Mouse (Mus musculus) heart, adult 2 months (tissue): ENCODE data around the gene Gm21425. TPM values are rescaled to one million over a fixed set of nuclear protein-coding genes. Genes with fewer than 3 reads are reported as not detected.
"Not testable (repeated sequence)": the region's sequence is repeated elsewhere in the genome, so short reads cannot be mapped to it uniquely, and the experiment has no call there.

Experiments used
- DNase-seq, 2 experiments: peaks; one replicate each; pipeline ENCODE4 v3.0.0; 2021
- H3K27ac ChIP-seq: fragments of 200-600 bp; 2 replicates; pipeline ENCODE4 v1.8.1; 2022
- H3K27me3 ChIP-seq: fragments of 200-500 bp; 2 replicates; pipeline ENCODE4 v1.6.1; 2012; ENCODE audit warnings: mild to moderate bottlenecking, low read length, inconsistent platforms, mixed read lengths; ENCODE audit not compliant: control insufficient read depth, insufficient read depth
- H3K36me3 ChIP-seq: fragments of 200-500 bp; 2 replicates; pipeline ENCODE4 v1.6.1; 2012; ENCODE audit warnings: low read length, inconsistent platforms; ENCODE audit not compliant: control insufficient read depth, insufficient read depth
- H3K4me1 ChIP-seq: fragments of 200-500 bp; 2 replicates; pipeline ENCODE4 v1.6.1; 2011; ENCODE audit warnings: low read length; ENCODE audit not compliant: control insufficient read depth, insufficient read depth
- H3K4me3 ChIP-seq: fragments of 200-600 bp; 2 replicates; pipeline ENCODE4 v1.8.1; 2022
- H3K79me2 ChIP-seq: fragments of 200-500 bp; replicated peaks from 2 replicates; pipeline ENCODE4 v1.6.1; 2012; ENCODE audit warnings: mild to moderate bottlenecking, inconsistent platforms, low read length, moderate library complexity, mixed read lengths; ENCODE audit not compliant: control insufficient read depth, insufficient read depth
- H3K9ac ChIP-seq: fragments of 200-500 bp; 2 replicates; pipeline ENCODE4 v1.6.1; 2012; ENCODE audit warnings: low read depth, mild to moderate bottlenecking, control low read depth, inconsistent platforms, low read length, mixed read lengths
- WGBS: fragments of 180-500 bp; shearing (Covaris S2); methylation state at CpG from one replicate; pipeline ENCODE4 v1.1.7; 2018; 5-methylcytosine and 5-hydroxymethylcytosine counted together
- intact Hi-C: fragments of 180-260 bp; cut with DNase I; formaldehyde crosslinking; loops from one replicate; pipeline ENCODE4 v1.15.1; 2025
- long read RNA-seq: library from polyadenylated mRNA; stranded (forward); transcript quantifications from one replicate; pipeline ENCODE4 v2.0.0, GENCODE M21; 2021
- polyA plus RNA-seq: library from polyadenylated mRNA; depleted of rRNA; stranded (reverse); fragments of >200 nt; gene quantifications from 2 replicates; pipeline ENCODE4 v1.2.3, GENCODE M21; 2012; rRNA removed
- total RNA-seq, 2 experiments: library from RNA; stranded (reverse); gene quantifications; 2 replicates each; pipeline ENCODE4 v1.2.3; 2021

Gene Gm21425
- total RNA-seq (not detected), polyA plus RNA-seq (not detected in 2 replicates)
- long read RNA-seq: 0 reads

GRCm38 (mm10) chrY:13161668-13162067 is at the start of gene Gm21425:
Gm21425 (plus strand) TSS chrY:13161968.
- H3K79me2 ChIP-seq, H3K27ac ChIP-seq, H3K9ac ChIP-seq, H3K36me3 ChIP-seq, H3K4me1 ChIP-seq, H3K4me3 ChIP-seq, intact Hi-C loops, H3K27me3 ChIP-seq, DNase-seq: not testable (repeated sequence)

- H3K79me2 ChIP-seq, H3K36me3 ChIP-seq, intact Hi-C loops, H3K9ac ChIP-seq, DNase-seq, H3K27ac ChIP-seq, H3K4me3 ChIP-seq, H3K4me1 ChIP-seq, H3K27me3 ChIP-seq: not testable (repeated sequence)
- WGBS: no CpG with 5 or more reads among the region's 3 CpGs
These were observed 28.4 kb upstream of the Gm21425 start, which contains the start of gene Gm21891 for GRCm38 (mm10) chrY:13133392-13133791. Gm21891 (minus strand) TSS chrY:13133492.

Other genes with a start within 250 kb of the Gm21425 start
- gene Gm20807, start 119.1 kb upstream of the Gm21425 start, total RNA-seq: not detected
- gene Gm20807, start 119.1 kb upstream of the Gm21425 start, polyA plus RNA-seq: not detected in 2 replicates
- gene Gm21891, start 28.5 kb upstream of the Gm21425 start, total RNA-seq: not detected
- gene Gm21891, start 28.5 kb upstream of the Gm21425 start, polyA plus RNA-seq: not detected in 2 replicates
- gene Gm21828, start 62.0 kb downstream of the Gm21425 start, total RNA-seq: not detected
- not detected in 2 replicates for gene Gm21828, start 62.0 kb downstream of the Gm21425 start, polyA plus RNA-seq
- gene Gm21440, start 90.4 kb downstream of the Gm21425 start, total RNA-seq: not detected
- gene Gm21440, start 90.4 kb downstream of the Gm21425 start, polyA plus RNA-seq: not detected in 2 replicates
- not detected for gene Gm21454, start 90.5 kb downstream of the Gm21425 start, total RNA-seq
- not detected in 2 replicates for gene Gm21454, start 90.5 kb downstream of the Gm21425 start, polyA plus RNA-seq
- not detected for gene Gm21725, start 187.1 kb downstream of the Gm21425 start, total RNA-seq
- gene Gm21725, start 187.1 kb downstream of the Gm21425 start, polyA plus RNA-seq: not detected in 2 replicates